Mouse (Mus musculus) lung, adult 10 weeks (tissue): ENCODE results near the gene Rd3. TPM values are rescaled to one million over a fixed set of nuclear protein-coding genes. Genes with fewer than 3 reads are reported as not detected.

ENCODE experiments used
- polyA plus RNA-seq: library from polyadenylated mRNA; stranded (reverse); fragments of 350-450 nt; fragmentation: Illumina TruSeq; extraction: RNeasy Lipid Tissue Mini Kit (QIAGEN cat#74804); gene quantifications from one replicate; pipeline ENCODE4 v1.2.3, GENCODE M21; 2014; ENCODE audit warnings: low read depth, low replicate concordance; ENCODE audit not compliant: insufficient read depth

Gene Rd3
- 3.3 TPM for polyA plus RNA-seq

DNA sequence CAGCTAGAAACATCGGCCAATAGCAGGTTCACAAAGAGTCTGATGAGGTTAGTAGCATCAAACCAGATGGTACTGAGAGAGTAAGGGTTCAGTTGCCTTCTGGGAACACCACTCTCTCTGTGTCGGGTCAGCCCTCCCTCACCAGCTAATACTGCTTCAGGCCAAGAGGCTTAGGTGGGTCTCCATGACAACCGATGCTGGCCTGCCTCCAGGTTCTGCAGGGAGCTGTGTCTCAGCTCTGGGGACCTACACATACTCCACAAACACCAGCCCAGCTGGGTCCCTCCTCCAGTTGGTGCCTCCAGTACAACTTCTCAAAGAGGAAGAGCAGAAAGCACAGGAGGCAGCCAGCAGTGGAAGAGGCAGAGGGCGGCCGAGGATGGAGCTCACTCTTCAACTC is at the start of gene Rd3:
TSS of gene Rd3 (plus strand) at position 184 of the 400 bp plus-strand sequence.

Other genes with a start within 250 kb of the Rd3 start
- gene Nek2, start 155.9 kb upstream of the Rd3 start, polyA plus RNA-seq: 4.0 TPM
- gene Slc30a1, start 70.6 kb upstream of the Rd3 start, polyA plus RNA-seq: 11.5 TPM
- 32.1 TPM for gene Traf5, start 115.2 kb downstream of the Rd3 start, polyA plus RNA-seq
- 9.0 TPM for gene Rcor3, start 160.7 kb downstream of the Rd3 start, polyA plus RNA-seq
- gene Kcnh1, start 213.4 kb downstream of the Rd3 start, polyA plus RNA-seq: 0.94 TPM